Mouse (Mus musculus) limb, embryonic 13.5 days (tissue): Measurements from ENCODE around the gene Nos2. TPM values are rescaled to one million over a fixed set of nuclear protein-coding genes. Genes with fewer than 3 reads are reported as not detected.
"Not testable (repeated sequence)": the region's sequence is repeated elsewhere in the genome, so short reads cannot be mapped to it uniquely, and the experiment has no call there.

ENCODE experiments used
- ATAC-seq: fragments of 200-750 bp; cut with Nextera tagmentation; 2 replicates; pipeline ENCODE4 v1.8.0; 2017; ENCODE audit warnings: low read depth, moderate number of reproducible peaks, moderate TSS enrichment; ENCODE audit not compliant: low FRiP score
- H3K27ac ChIP-seq: fragments of 300-500 bp; sonication (generic); 2 replicates; pipeline ENCODE4 v1.5.1; 2015; ENCODE audit warnings: inconsistent platforms, mild to moderate bottlenecking, moderate library complexity
- H3K27me3 ChIP-seq: fragments of 300-500 bp; sonication (generic); 2 replicates; pipeline ENCODE4 v1.6.1; 2015; ENCODE audit warnings: mild to moderate bottlenecking, inconsistent platforms
- H3K36me3 ChIP-seq: fragments of 300-500 bp; sonication (generic); 2 replicates; pipeline ENCODE4 v1.6.1; 2015; ENCODE audit warnings: inconsistent platforms, mild to moderate bottlenecking, moderate library complexity
- H3K4me1 ChIP-seq: fragments of 300-500 bp; sonication (generic); 2 replicates; pipeline ENCODE4 v1.6.1; 2015; ENCODE audit warnings: inconsistent platforms
- H3K4me2 ChIP-seq: fragments of 300-500 bp; sonication (generic); replicated peaks from 2 replicates; pipeline ENCODE4 v1.6.1; 2015; ENCODE audit warnings: inconsistent platforms, mild to moderate bottlenecking, moderate library complexity
- H3K4me3 ChIP-seq: fragments of 300-500 bp; sonication (generic); 2 replicates; pipeline ENCODE4 v1.5.1; 2015; ENCODE audit warnings: moderate library complexity, mild to moderate bottlenecking, inconsistent platforms
- H3K9ac ChIP-seq: fragments of 300-500 bp; sonication (generic); 2 replicates; pipeline ENCODE4 v1.6.1; 2015; ENCODE audit warnings: mild to moderate bottlenecking, inconsistent platforms
- H3K9me3 ChIP-seq: fragments of 300-500 bp; sonication (generic); 2 replicates; pipeline ENCODE4 v1.6.1; 2016; ENCODE audit warnings: inconsistent platforms
- WGBS: fragments of 180-500 bp; shearing (Covaris S2); methylation state at CpG from one replicate; pipeline ENCODE4 v1.1.7; 2015; 5-methylcytosine and 5-hydroxymethylcytosine counted together
- polyA plus RNA-seq: library from polyadenylated mRNA; unstranded; fragments of >200 nt; fragmentation: Nextera tagmentation; extraction: Ambion mirVana; gene quantifications from 2 replicates; pipeline ENCODE4 v1.2.1, GENCODE M21; 2015

Gene Nos2
- polyA plus RNA-seq, 1 experiment from 2014 or later: 1.3 TPM

GRCm38 (mm10) chr11:78980083-78980634, 59.6 kb downstream of the Nos2 start:
- Histone ChIP-seq H3K4me3 (no peak overlapping the region), H3K9ac (no peak overlapping the region), H3K36me3 (no peaks in the 10 kb centered on the region), H3K9me3 (no peaks in the 10 kb centered on the region), H3K4me1 (peaks cover 6% of the 10 kb centered on the region; the same call in 1 of the 2 replicates), H3K4me2 (no peak overlapping the region), H3K27me3 (no peaks in the 10 kb centered on the region), H3K27ac (no peak overlapping the region)
- ATAC-seq: no peak
- 77% methylated on average over 4 of the region's 4 CpGs for WGBS

- Histone ChIP-seq H3K36me3 (no peaks in the 10 kb centered on the region), H3K4me1 (peaks cover 6% of the 10 kb centered on the region; the same call in 1 of the 2 replicates), H3K4me2 (no peak overlapping the region), H3K4me3 (no peak overlapping the region), H3K27ac (no peak overlapping the region), H3K9ac (no peak overlapping the region), H3K9me3 (no peaks in the 10 kb centered on the region), H3K27me3 (no peaks in the 10 kb centered on the region)
- WGBS: 84% methylated on average over 2 of the region's 2 CpGs
- no peak for ATAC-seq
Observed at GRCm38 (mm10) chr11:78982042-78982441, 61.5 kb downstream of the Nos2 start.

GRCm38 (mm10) chr11:78982513-78983291, 62.1 kb downstream of the Nos2 start:
- ATAC-seq: no peak
- no peak overlapping the region for H3K27ac ChIP-seq
- no peak overlapping the region for H3K9ac ChIP-seq
- WGBS: 65% methylated on average over 12 of the region's 12 CpGs
- H3K4me3 ChIP-seq: no peak overlapping the region
- H3K4me2 ChIP-seq: no peak overlapping the region
- no peaks in the 10 kb centered on the region for H3K9me3 ChIP-seq
- no peaks in the 10 kb centered on the region for H3K27me3 ChIP-seq
- H3K4me1 ChIP-seq: peaks cover 6% of the 10 kb centered on the region; the same call in 1 of the 2 replicates
- H3K36me3 ChIP-seq: no peaks in the 10 kb centered on the region

DNA sequence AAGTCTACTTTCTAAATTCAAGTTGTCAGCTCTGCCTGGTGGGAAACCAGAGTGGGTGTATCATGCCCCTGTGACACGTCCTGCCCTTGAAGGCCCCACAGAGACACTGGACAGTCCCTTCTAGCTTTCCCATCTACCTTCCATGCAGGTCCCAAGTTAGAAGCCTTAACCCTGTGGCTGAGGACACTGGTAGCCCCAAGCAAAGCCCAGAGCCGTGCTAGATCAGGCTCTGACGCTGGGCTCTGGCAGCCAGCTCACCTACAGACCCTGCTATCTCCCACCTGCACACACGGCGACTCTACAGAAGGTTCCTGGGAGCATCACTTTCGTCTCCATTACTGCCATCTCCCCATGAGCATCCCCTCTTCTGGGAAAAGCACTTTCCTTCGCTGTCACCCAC, 63.0 kb downstream of the Nos2 start:
- Histone ChIP-seq H3K4me2 (no peak overlapping the region), H3K4me1 (peaks cover 6% of the 10 kb centered on the region; the same call in 1 of the 2 replicates), H3K36me3 (no peaks in the 10 kb centered on the region), H3K27me3 (no peaks in the 10 kb centered on the region), H3K27ac (no peak overlapping the region), H3K9me3 (no peaks in the 10 kb centered on the region), H3K4me3 (no peak overlapping the region), H3K9ac (no peak overlapping the region)
- no peak for ATAC-seq
- 84% methylated on average over 7 of the region's 7 CpGs for WGBS

DNA sequence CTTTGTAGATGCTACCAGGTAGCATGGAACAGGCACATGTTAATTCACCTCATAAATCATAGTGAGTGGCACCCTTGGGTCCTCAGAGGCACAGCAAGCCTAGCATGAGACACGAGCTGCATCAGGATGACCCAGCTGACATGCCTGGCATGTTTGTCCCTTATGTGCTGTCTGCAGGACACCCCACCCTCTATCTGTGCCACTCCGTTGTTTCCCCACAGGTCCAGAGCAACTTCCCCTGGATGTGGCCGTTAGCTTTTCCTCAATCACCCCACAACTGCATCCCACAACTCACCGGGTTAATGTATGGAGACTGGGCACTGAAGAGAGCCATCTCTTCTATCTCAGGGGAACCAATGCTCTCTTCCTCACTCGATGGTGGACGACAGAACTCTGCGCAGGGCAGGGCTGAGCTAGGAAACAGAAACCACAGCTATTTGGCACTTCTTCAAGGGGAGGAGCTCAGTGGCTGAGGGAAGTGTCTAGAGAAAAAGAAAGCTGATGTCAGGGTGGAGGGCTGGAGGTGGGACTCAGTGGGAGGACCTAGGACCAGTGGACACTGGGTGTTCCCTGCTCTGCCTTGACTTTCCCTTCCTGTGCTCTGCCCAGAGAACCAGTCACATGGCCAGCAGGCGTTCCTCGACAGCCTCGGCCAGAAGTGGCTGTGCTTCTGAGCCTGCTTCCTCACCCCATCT, 64.0 kb downstream of the Nos2 start, which contains the start of gene Lgals9:
Gene Lgals9 (minus strand): TSS at position 464 of the 695 bp plus-strand sequence.
- peak within 1 kb of the TSS; percentile 31; the same call in 1 of the 2 replicates for H3K4me2 ChIP-seq
- no peak for ATAC-seq
- no peak within 1 kb of the TSS for H3K9ac ChIP-seq
- H3K4me1 ChIP-seq: peaks cover 6% of the 10 kb centered on the region; the same call in 1 of the 2 replicates
- H3K9me3 ChIP-seq: peaks cover 3% of the 10 kb centered on the region
- H3K27ac ChIP-seq: no peak within 1 kb of the TSS
- no peaks in the 10 kb centered on the region for H3K27me3 ChIP-seq
- no peaks in the 10 kb centered on the region for H3K36me3 ChIP-seq
- 62% methylated on average over 10 of the region's 10 CpGs for WGBS
- no peak within 1 kb of the TSS for H3K4me3 ChIP-seq

DNA sequence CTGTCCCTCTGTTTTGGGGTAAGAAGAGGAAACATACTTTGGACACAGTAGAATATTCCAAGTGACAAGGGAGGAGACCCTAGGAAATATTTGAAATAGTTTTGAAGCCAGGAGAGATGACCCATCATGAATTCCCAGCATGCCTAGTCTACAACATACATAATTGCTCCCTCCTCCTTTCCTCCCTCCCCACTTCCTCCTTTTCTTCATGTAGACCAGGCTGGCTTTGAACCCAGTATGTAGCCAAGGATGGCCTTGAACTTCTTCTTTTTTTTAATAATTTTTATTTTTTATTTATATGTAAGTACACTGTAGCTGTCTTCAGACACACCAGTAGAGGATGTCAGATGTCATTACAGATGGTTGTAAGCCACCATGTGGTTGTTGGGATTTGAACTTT, 64.9 kb downstream of the Nos2 start:
- no peaks in the 10 kb centered on the region for H3K36me3 ChIP-seq
- peaks cover 9% of the 10 kb centered on the region for H3K9me3 ChIP-seq
- H3K27me3 ChIP-seq: no peaks in the 10 kb centered on the region
- H3K27ac ChIP-seq: no peak overlapping the region
- no peak for ATAC-seq
- H3K4me1 ChIP-seq: peaks cover 6% of the 10 kb centered on the region; the same call in 1 of the 2 replicates
- no peak overlapping the region for H3K4me2 ChIP-seq
- no peak overlapping the region for H3K4me3 ChIP-seq
- H3K9ac ChIP-seq: no peak overlapping the region

- H3K9me3 ChIP-seq: peaks cover 13% of the 10 kb centered on the region
- ATAC-seq: no peak
- no peak overlapping the region for H3K4me3 ChIP-seq
- peaks cover 6% of the 10 kb centered on the region; the same call in 1 of the 2 replicates for H3K4me1 ChIP-seq
- H3K27me3 ChIP-seq: no peaks in the 10 kb centered on the region
- H3K36me3 ChIP-seq: no peaks in the 10 kb centered on the region
- no peak overlapping the region for H3K27ac ChIP-seq
- WGBS: 91% methylated on average over 10 of the region's 10 CpGs
- no peak overlapping the region for H3K4me2 ChIP-seq
- H3K9ac ChIP-seq: no peak overlapping the region
Observed at GRCm38 (mm10) chr11:78986311-78987002, 65.9 kb downstream of the Nos2 start.

- not testable (repeated sequence) for H3K4me2 ChIP-seq, ATAC-seq, H3K36me3 ChIP-seq, H3K4me1 ChIP-seq, H3K27me3 ChIP-seq, H3K9ac ChIP-seq, H3K4me3 ChIP-seq, H3K27ac ChIP-seq
- 92% methylated on average over 11 of the region's 11 CpGs for WGBS
- peaks cover 16% of the 10 kb centered on the region for H3K9me3 ChIP-seq
Observed at GRCm38 (mm10) chr11:78989206-78989605, 68.6 kb downstream of the Nos2 start.

DNA sequence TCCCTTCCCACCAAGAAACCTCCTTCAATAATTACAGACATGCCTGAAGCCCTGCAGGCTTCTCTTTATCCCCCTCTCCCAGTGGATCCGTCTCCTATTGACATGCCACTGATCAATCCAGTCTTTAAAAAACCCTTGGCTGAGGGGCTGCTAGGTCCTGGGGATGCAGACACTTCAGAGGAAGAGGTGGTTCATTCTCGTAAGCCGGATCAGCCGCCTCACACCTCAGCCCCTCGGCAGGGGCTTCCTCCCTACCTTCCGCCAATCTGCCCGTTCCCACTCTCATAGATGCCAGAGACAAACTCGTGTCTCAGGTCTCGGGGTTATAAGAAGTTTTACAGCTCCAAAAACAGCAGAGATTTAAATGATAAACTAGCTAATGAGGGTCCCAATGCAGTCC, 69.5 kb downstream of the Nos2 start:
- no peaks in the 10 kb centered on the region for H3K36me3 ChIP-seq
- no peak overlapping the region for H3K4me3 ChIP-seq
- no peaks in the 10 kb centered on the region; the same call in 1 of the 2 replicates for H3K4me1 ChIP-seq
- no peak overlapping the region for H3K27ac ChIP-seq
- 88% methylated on average over 9 of the region's 9 CpGs for WGBS
- H3K27me3 ChIP-seq: no peaks in the 10 kb centered on the region
- H3K4me2 ChIP-seq: no peak overlapping the region
- peaks cover 16% of the 10 kb centered on the region for H3K9me3 ChIP-seq
- H3K9ac ChIP-seq: no peak overlapping the region
- ATAC-seq: no peak

GRCm38 (mm10) chr11:78990875-78991543, 70.4 kb downstream of the Nos2 start:
- not testable (repeated sequence) for H3K4me1 ChIP-seq, H3K4me3 ChIP-seq, H3K27me3 ChIP-seq, ATAC-seq, H3K27ac ChIP-seq, H3K9ac ChIP-seq, H3K4me2 ChIP-seq, H3K36me3 ChIP-seq
- WGBS: 81% methylated on average over 5 of the region's 5 CpGs
- H3K9me3 ChIP-seq: peaks cover 23% of the 10 kb centered on the region

- Histone ChIP-seq H3K36me3 (no peaks in the 10 kb centered on the region), H3K9me3 (peaks cover 15% of the 10 kb centered on the region; the same call in 1 of the 2 replicates), H3K4me1 (peaks cover 16% of the 10 kb centered on the region), H3K4me2 (no peak overlapping the region), H3K27ac (no peak overlapping the region), H3K27me3 (no peaks in the 10 kb centered on the region), H3K9ac (no peak overlapping the region), H3K4me3 (no peak overlapping the region)
- 59% methylated on average over 6 of the region's 6 CpGs for WGBS
- ATAC-seq: no peak
Observed at GRCm38 (mm10) chr11:78999118-78999517, 78.5 kb downstream of the Nos2 start.
